ENCODE assay signal across 8 mouse cellular contexts in the genomic region with DNA sequence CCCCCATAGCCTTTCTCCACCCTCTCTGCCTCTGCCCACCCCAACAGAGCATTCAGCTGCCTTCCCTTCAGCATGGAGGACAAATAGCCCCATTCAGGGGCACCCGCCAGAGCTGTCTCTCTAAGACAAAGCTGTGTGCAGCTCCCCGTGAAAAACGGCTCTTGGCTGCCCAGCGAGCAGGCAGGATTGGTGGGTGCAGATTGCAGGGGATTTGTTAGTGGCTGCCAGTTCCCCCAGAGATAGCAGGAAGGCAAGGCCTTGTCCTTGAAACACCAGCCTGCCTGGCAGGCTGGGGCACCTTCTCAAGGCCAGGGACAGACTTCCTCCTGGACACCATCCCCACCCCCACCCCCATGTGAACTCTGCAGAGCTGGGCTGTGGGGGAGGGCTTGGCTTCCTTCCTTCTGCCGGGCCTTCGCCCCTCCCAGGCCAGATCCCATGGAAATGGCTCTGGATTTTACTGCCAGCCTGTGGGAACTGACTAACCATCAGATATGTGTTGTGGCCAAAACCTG.
A peak's percentile ranks its signal among the peaks of the same experiment; 100 is the strongest.
DNase-seq lines count a peak whose midpoint lies in the region; ATAC-seq lines count a peak whose summit lies in the region.

No protein-coding gene starts in this region.

- H3K9ac ChIP-seq in embryonic facial prominence, embryonic 13.5 days = peak overlapping the region; percentile 58

- no peak for ATAC-seq in embryonic facial prominence, embryonic 13.5 days (ENCODE audit: insufficient number of reproducible peaks, insufficient read depth, low FRiP score, low TSS enrichment, low read depth)
- ATAC-seq in megakaryocyte progenitor cell, adult 5-6 weeks (replicated peaks; ENCODE audit: poor library complexity) = peak; percentile 15; the same call in 1 of the 2 replicates
- ATAC-seq in inflammation-experienced regulatory T-cells, adult 6 months = no peak

- intact Hi-C loops in heart, postnatal 25 days (cut with DNase I) = loop anchor here (2.0 to 5.0 kb wide), 2 partner anchors 17 to 40 kb away; no protein-coding TSS in a partner anchor

- H3K9me3 ChIP-seq in embryonic facial prominence, embryonic 13.5 days = no peaks in the 10 kb centered on the region

- H3K4me3 ChIP-seq in embryonic facial prominence, embryonic 13.5 days = no peak overlapping the region

- peaks cover 76% of the 10 kb centered on the region for H3K4me1 ChIP-seq in embryonic facial prominence, embryonic 13.5 days

- DNase-seq in urinary bladder, postnatal 14 days (ENCODE audit: low spot score) = peak; percentile 56
- no peak for DNase-seq in urinary bladder, adult 2 months (ENCODE audit: low spot score)
- DNase-seq in heart, postnatal 25 days (ENCODE audit: low spot score) = peak; percentile 45
- peak; percentile 68 to 72 for DNase-seq in layer of hippocampus, postnatal 10 days (ENCODE audit: low spot score in 2 of 2)
- DNase-seq in yolk sac, embryonic 10.5 days (ENCODE audit: low spot score) = peak; percentile 70

- WGBS in embryonic facial prominence, embryonic 13.5 days = 12% methylated on average over 6 of the region's 6 CpGs

- H3K27me3 ChIP-seq in embryonic facial prominence, embryonic 13.5 days = no peaks in the 10 kb centered on the region

- peak overlapping the region; percentile 7 for H3K4me2 ChIP-seq in embryonic facial prominence, embryonic 13.5 days

- H3K36me3 ChIP-seq in embryonic facial prominence, embryonic 13.5 days = peaks cover 38% of the 10 kb centered on the region

- H3K27ac ChIP-seq in embryonic facial prominence, embryonic 13.5 days = peak overlapping the region; percentile 92
